Mouse (Mus musculus) heart, embryonic 13.5 days (tissue): Measurements from ENCODE around the gene Tmem160. TPM values are rescaled to one million over a fixed set of nuclear protein-coding genes. Genes with fewer than 3 reads are reported as not detected.

Experiments
- ATAC-seq: fragments of 200-750 bp; cut with Nextera tagmentation; 2 replicates; pipeline ENCODE4 v1.8.0; 2017; ENCODE audit warnings: moderate TSS enrichment; ENCODE audit not compliant: insufficient number of reproducible peaks, low FRiP score, low TSS enrichment; ENCODE audit errors: extremely low read depth
- H3K27ac ChIP-seq: fragments of 300-500 bp; sonication (generic); replicated peaks from 2 replicates; pipeline ENCODE4 v1.5.1; 2015; ENCODE audit warnings: moderate library complexity, mild to moderate bottlenecking, inconsistent platforms
- H3K27me3 ChIP-seq: fragments of 300-500 bp; sonication (generic); replicated peaks from 2 replicates; pipeline ENCODE4 v1.6.1; 2015; ENCODE audit warnings: mild to moderate bottlenecking, inconsistent platforms
- H3K36me3 ChIP-seq: fragments of 300-500 bp; sonication (generic); 2 replicates; pipeline ENCODE4 v1.6.1; 2015; ENCODE audit warnings: mild to moderate bottlenecking, inconsistent platforms
- H3K4me1 ChIP-seq: fragments of 300-500 bp; sonication (generic); 2 replicates; pipeline ENCODE4 v1.6.1; 2015; ENCODE audit warnings: inconsistent platforms
- H3K4me2 ChIP-seq: fragments of 300-500 bp; sonication (generic); 2 replicates; pipeline ENCODE4 v1.6.1; 2015; ENCODE audit warnings: inconsistent platforms, mild to moderate bottlenecking, moderate library complexity
- H3K4me3 ChIP-seq: fragments of 300-500 bp; sonication (generic); 2 replicates; pipeline ENCODE4 v1.5.1; 2015; ENCODE audit warnings: moderate library complexity, mild to moderate bottlenecking, inconsistent platforms
- H3K9ac ChIP-seq: fragments of 300-500 bp; sonication (generic); 2 replicates; pipeline ENCODE4 v1.6.1; 2015; ENCODE audit warnings: inconsistent platforms, mild to moderate bottlenecking, moderate library complexity
- H3K9me3 ChIP-seq: fragments of 300-500 bp; sonication (generic); 2 replicates; pipeline ENCODE4 v1.6.1; 2016; ENCODE audit warnings: inconsistent platforms
- WGBS: fragments of 180-500 bp; shearing (Covaris S2); methylation state at CpG from one replicate; pipeline ENCODE4 v1.1.7; 2015; ENCODE audit warnings: mixed read lengths; 5-methylcytosine and 5-hydroxymethylcytosine counted together
- polyA plus RNA-seq: library from polyadenylated mRNA; unstranded; fragments of >200 nt; fragmentation: Nextera tagmentation; extraction: Ambion mirVana; gene quantifications from 2 replicates; pipeline ENCODE4 v1.2.1, GENCODE M21; 2015

Tmem160 gene
- polyA plus RNA-seq, 1 experiment from 2014 or later: 73.2 TPM

DNA sequence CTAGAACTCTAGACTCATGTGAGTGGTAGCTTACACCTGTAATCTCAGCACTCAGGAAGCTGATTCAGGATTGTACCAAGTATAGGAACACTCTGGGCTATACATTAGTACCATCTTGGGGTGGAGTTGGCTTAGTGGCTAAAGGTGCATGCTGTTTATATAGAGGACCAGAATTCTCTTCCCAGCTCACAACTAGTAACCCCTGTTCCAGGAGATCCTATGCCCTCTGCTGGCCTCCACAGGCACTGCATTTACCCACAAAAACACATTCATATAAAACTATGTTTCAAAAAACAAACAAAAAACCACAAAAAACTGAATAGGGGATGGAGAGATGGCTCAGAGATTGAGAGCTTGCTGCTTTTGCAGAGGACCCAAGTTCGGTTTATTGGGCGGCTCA, 40.8 kb downstream of the Tmem160 start:
- no peaks in the 10 kb centered on the region for H3K27me3 ChIP-seq
- no peaks in the 10 kb centered on the region for H3K4me1 ChIP-seq
- H3K4me2 ChIP-seq: no peak overlapping the region
- no peak overlapping the region for H3K4me3 ChIP-seq
- ATAC-seq: no peak
- no peak overlapping the region for H3K27ac ChIP-seq
- no peaks in the 10 kb centered on the region for H3K9me3 ChIP-seq
- H3K9ac ChIP-seq: no peak overlapping the region
- H3K36me3 ChIP-seq: peaks cover 38% of the 10 kb centered on the region
- WGBS: 45% methylated on average over 2 of the region's 2 CpGs

DNA sequence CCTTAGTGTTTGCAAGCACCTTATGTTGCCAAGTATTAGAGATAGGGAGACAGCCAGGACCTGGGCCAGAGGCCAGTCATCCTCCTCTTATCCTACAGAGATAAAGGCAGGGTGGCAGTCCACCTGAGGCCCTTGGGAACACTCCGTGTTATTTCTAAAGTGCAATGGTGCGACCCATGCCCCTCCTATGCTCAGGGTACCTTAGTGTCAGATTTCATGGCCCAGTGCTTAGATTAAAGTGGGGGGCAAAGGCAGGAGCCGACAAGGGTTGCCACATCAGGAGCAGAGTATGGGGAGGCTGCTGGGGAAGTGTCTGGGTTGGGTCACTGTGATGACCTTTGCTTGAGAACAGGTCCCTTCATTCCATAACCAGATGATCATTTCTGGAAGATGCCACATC, 43.7 kb downstream of the Tmem160 start:
- no peaks in the 10 kb centered on the region for H3K27me3 ChIP-seq
- no peak overlapping the region for H3K27ac ChIP-seq
- no peaks in the 10 kb centered on the region for H3K9me3 ChIP-seq
- H3K36me3 ChIP-seq: peaks cover 56% of the 10 kb centered on the region
- H3K4me1 ChIP-seq: no peaks in the 10 kb centered on the region
- no peak overlapping the region for H3K4me3 ChIP-seq
- ATAC-seq: no peak
- no peak overlapping the region for H3K4me2 ChIP-seq
- WGBS: 63% methylated on average over 3 of the region's 3 CpGs
- no peak overlapping the region for H3K9ac ChIP-seq

DNA sequence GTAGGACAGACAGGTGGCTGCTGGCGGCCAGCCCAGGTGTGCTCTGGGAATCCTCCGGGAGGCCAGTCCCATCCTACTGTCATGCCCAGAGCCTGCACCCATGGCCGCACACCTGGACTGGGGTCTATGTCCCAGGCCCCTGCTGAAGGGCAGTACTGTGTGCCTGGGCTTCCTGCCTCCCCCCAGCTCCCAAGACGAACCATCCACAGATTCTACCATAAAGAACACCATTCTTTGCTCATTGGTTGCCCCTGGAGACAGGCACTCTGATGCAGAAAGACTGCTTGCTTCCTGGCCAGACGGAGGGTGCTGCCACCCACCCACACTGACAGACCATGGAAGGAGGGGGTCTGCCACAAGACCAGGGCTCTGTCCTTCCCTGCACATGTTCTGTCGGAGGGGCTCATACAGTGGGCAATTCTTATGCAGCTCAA, 47.1 kb downstream of the Tmem160 start:
- 82% methylated on average over 6 of the region's 6 CpGs for WGBS
- peaks cover 85% of the 10 kb centered on the region for H3K36me3 ChIP-seq
- peaks cover 6% of the 10 kb centered on the region; the same call in 1 of the 2 replicates for H3K4me1 ChIP-seq
- H3K27ac ChIP-seq: no peak overlapping the region
- no peak for ATAC-seq
- H3K27me3 ChIP-seq: no peaks in the 10 kb centered on the region
- H3K9ac ChIP-seq: no peak overlapping the region
- H3K4me3 ChIP-seq: no peak overlapping the region
- H3K9me3 ChIP-seq: no peaks in the 10 kb centered on the region
- H3K4me2 ChIP-seq: no peak overlapping the region

DNA sequence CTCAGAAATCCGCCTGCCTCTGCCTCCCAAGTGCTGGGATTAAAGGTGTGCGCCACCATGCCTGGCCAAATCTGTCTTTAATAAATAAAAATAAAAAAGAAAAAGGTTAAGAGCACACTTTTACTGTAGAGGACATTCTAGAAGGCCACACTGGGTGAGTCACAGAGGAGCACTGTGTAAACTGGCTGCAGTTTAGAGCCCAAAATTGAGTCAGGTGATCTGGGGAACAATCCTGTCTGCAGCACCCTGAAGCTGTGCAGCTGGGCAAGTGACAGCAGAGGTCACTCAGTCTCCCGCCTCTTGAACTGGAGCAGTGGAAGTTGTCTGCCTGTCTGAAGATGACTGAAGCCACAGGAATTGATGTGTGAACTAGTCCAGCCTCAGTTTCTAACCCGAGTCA, 49.0 kb downstream of the Tmem160 start:
- ATAC-seq: no peak
- peaks cover 8% of the 10 kb centered on the region; the same call in 1 of the 2 replicates for H3K4me1 ChIP-seq
- WGBS: 71% methylated on average over 4 of the region's 4 CpGs
- peaks cover 87% of the 10 kb centered on the region for H3K36me3 ChIP-seq
- no peaks in the 10 kb centered on the region for H3K9me3 ChIP-seq
- H3K9ac ChIP-seq: no peak overlapping the region
- no peak overlapping the region for H3K4me2 ChIP-seq
- H3K4me3 ChIP-seq: no peak overlapping the region
- H3K27me3 ChIP-seq: no peaks in the 10 kb centered on the region
- H3K27ac ChIP-seq: no peak overlapping the region

DNA sequence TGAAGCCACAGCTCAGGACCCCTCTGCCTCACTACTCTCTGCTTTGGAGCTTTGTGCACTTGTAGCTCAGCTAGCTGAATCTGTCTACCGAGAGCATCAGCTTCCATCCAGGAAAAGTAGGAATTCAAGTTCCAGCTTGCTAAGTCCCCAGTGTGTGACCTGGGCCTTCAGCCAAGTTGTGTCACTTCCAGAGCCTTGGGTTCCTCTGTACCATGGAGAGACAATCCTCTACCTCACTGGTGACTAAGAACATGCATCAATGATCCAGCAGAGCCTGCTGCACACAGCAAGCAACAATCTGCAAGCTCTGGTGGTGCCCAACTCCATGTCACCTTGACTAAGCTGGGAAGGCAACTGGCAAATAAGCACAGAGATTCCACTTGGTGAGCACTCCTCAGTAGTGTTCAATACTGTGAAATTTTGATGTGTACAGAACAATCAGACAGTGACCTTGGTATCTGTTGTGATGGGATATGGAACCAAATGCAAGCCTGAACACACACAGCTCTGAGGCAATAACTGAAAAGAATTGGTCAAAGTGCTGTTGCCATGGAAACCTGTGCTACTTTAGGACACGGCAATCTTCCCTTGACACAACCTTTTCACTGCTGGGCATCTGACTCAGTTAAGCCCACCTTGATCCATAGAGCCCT, 52.1 kb downstream of the Tmem160 start:
- H3K9ac ChIP-seq: 0 out of 2 replicates have a peak overlapping the region, but pooled peaks have one; percentile 14
- no peaks in the 10 kb centered on the region for H3K9me3 ChIP-seq
- H3K27me3 ChIP-seq: no peaks in the 10 kb centered on the region
- no peak overlapping the region for H3K4me3 ChIP-seq
- no peak overlapping the region for H3K4me2 ChIP-seq
- 71% methylated on average over 2 of the region's 2 CpGs for WGBS
- peaks cover 93% of the 10 kb centered on the region for H3K36me3 ChIP-seq
- no peak for ATAC-seq
- no peak overlapping the region for H3K27ac ChIP-seq
- H3K4me1 ChIP-seq: peaks cover 11% of the 10 kb centered on the region; the same call in 1 of the 2 replicates

Other genes with a start within 250 kb of the Tmem160 start
- 10.5 and 11.0 TPM in 2 replicates for gene Dhx34, start 230.7 kb upstream of the Tmem160 start, polyA plus RNA-seq
- gene C5ar2, start 208.6 kb upstream of the Tmem160 start, polyA plus RNA-seq: 0.76 and 0.78 TPM in 2 replicates
- gene C5ar1, start 193.2 kb upstream of the Tmem160 start, polyA plus RNA-seq: 1.5 and 2.2 TPM in 2 replicates
- 10.7 TPM in 2 replicates for gene Inafm1, start 179.2 kb upstream of the Tmem160 start, polyA plus RNA-seq
- 14.3 and 16.5 TPM in 2 replicates for gene Ccdc9, start 166.0 kb upstream of the Tmem160 start, polyA plus RNA-seq
- gene Bbc3, start 144.4 kb upstream of the Tmem160 start, polyA plus RNA-seq: 8.2 and 8.8 TPM in 2 replicates
- 210 and 223 TPM in 2 replicates for gene Sae1, start 65.0 kb upstream of the Tmem160 start, polyA plus RNA-seq
- gene Zc3h4, start 51.9 kb upstream of the Tmem160 start, polyA plus RNA-seq: 8.2 and 8.7 TPM in 2 replicates
- 0.36 and 0.37 TPM in 2 replicates for gene Npas1, start 24.9 kb downstream of the Tmem160 start, polyA plus RNA-seq
- gene Arhgap35, start 162.2 kb downstream of the Tmem160 start, polyA plus RNA-seq: 13.0 and 13.3 TPM in 2 replicates
- gene Ceacam15, start 222.9 kb downstream of the Tmem160 start, polyA plus RNA-seq: 0.48 TPM in 2 replicates